Mouse (Mus musculus): ENCODE data around the gene Shisa8.

GRCm38 (mm10) chr15:82213222-82213621, 607 bp upstream of the Shisa8 start:
- TF ChIP-seq CTCF (IDR thresholded peaks at IDR 0.05; ENCODE audit: borderline replicate concordance, insufficient read depth, low read length) (no peak), POLR2A (IDR thresholded peaks at IDR 0.05; ENCODE audit: low read depth, low read length) (no peak)
